Mouse (Mus musculus): ENCODE results near the gene Cables2.

Gene Cables2

DNA sequence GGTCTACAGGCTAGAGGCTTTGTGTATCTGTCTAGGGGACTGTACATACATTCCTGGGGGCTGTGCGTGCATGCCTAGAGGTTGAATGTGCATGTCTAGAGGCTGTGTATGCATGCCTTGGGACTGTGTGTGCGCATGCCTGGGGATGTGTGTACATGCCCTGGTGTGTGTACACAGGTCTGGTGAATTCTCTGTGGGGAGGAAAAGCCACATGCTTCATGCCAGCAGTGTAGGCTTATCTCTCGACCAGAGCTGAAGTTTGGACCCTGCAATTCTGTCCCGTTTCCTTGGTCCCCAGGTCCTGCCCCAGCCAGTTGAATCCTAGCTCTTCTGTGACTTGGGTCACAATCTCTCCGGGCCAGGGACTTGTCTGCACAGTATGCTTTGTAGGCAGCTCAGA, 18.3 kb upstream of the Cables2 start:
- Histone ChIP-seq H3K4me3 (replicated peaks; ENCODE audit: low read length) (no peak overlapping the region), H3K4me1 (replicated peaks; ENCODE audit: low read depth, low read length) (peaks cover 65% of the 10 kb centered on the region), H3K36me3 (ENCODE audit: insufficient read depth, low read length) (no peaks in the 10 kb centered on the region), H3K27me3 (ENCODE audit: insufficient read depth, low read length) (0 out of 2 replicates have a peak, but pooled peaks cover 1% of the 10 kb centered on the region), H3K9me3 (ENCODE audit: low read length) (no peaks in the 10 kb centered on the region)
- TF ChIP-seq CTCF (conservative IDR thresholded peaks at IDR 0.05; ENCODE audit: low read length): no peak
- no peak for TF ChIP-seq NANOG (IDR thresholded peaks at IDR 0.05; ENCODE audit: borderline replicate concordance, low read length)
- TF ChIP-seq POU5F1 (IDR thresholded peaks at IDR 0.05; ENCODE audit: borderline replicate concordance, low read length): no peak

DNA sequence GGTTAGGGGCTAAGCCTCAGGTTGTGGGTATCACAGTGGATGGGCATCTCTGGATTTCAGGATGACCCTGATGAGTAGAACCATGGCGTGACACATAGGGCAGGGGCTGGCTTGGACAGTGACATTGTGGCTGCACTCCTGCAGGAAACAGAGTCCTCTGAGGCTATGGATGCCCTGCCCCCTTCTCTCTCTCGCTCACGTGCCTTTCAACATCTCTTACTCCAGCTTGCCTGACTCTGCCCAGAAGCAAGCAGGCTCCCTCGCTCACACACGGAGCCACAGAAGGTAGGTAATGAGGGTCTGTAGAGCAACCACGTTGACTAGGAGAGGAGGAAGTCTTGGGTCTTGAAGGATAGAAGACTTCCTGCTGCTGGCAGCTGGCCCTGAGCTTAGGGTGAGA, 17.2 kb upstream of the Cables2 start:
- peaks cover 12% of the 10 kb centered on the region; the same call in 1 of the 2 replicates for H3K27me3 ChIP-seq (ENCODE audit: insufficient read depth, low read length)
- no peaks in the 10 kb centered on the region for H3K9me3 ChIP-seq (ENCODE audit: low read length)
- H3K4me3 ChIP-seq (replicated peaks; ENCODE audit: low read length): no peak overlapping the region
- TF ChIP-seq POU5F1 (IDR thresholded peaks at IDR 0.05; ENCODE audit: borderline replicate concordance, low read length): no peak
- TF ChIP-seq CTCF (conservative IDR thresholded peaks at IDR 0.05; ENCODE audit: low read length): no peak
- no peak for TF ChIP-seq NANOG (IDR thresholded peaks at IDR 0.05; ENCODE audit: borderline replicate concordance, low read length)
- H3K36me3 ChIP-seq (ENCODE audit: insufficient read depth, low read length): no peaks in the 10 kb centered on the region
- peaks cover 65% of the 10 kb centered on the region for H3K4me1 ChIP-seq (replicated peaks; ENCODE audit: low read depth, low read length)

DNA sequence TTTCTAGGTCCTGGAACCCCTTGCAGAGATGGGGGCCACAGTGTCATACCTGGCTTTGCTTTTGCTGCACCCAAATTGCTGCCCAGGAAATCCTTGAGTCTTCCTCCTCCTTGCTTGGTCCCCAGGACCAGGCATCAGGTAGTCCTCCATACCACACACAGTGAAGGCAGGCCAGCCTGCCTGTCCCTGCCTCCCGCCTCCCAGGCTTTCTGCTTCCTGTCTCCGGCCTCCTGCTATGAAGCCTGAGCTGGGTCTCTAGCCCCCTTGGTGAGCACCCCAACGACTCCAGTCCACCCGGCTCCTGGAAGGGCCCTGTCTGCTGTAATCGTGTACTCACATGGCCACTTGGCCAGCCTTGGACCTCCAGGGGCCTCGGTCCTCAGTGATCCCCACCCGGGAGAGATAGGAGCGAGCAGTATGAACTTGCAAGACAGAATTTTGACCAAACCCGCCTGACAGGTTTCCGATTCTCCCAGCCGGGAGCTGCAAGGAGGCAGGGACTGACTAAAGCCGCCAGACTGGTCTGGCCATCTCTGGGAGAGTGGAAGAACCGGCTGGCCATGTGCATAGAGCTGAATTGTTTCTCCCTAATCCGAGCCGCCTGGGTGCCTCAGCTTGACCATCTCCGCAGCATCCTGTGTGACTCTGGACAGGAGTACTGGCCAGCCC, 16.3 kb upstream of the Cables2 start, which contains the start of gene Rbbp8nl:
Gene Rbbp8nl (minus strand): TSS at position 440 of the 669 bp plus-strand sequence.
- H3K9me3 ChIP-seq (ENCODE audit: low read length): no peaks in the 10 kb centered on the region
- H3K4me3 ChIP-seq (replicated peaks; ENCODE audit: low read length): peak within 1 kb of the TSS; percentile 62
- H3K4me1 ChIP-seq (replicated peaks; ENCODE audit: low read depth, low read length): peaks cover 63% of the 10 kb centered on the region
- H3K36me3 ChIP-seq (ENCODE audit: insufficient read depth, low read length): no peaks in the 10 kb centered on the region
- peaks cover 13% of the 10 kb centered on the region; the same call in 1 of the 2 replicates for H3K27me3 ChIP-seq (ENCODE audit: insufficient read depth, low read length)
- TF ChIP-seq CTCF (conservative IDR thresholded peaks at IDR 0.05; ENCODE audit: low read length): no peak
- TF ChIP-seq POU5F1 (IDR thresholded peaks at IDR 0.05; ENCODE audit: borderline replicate concordance, low read length): no peak
- no peak for TF ChIP-seq NANOG (IDR thresholded peaks at IDR 0.05; ENCODE audit: borderline replicate concordance, low read length)

DNA sequence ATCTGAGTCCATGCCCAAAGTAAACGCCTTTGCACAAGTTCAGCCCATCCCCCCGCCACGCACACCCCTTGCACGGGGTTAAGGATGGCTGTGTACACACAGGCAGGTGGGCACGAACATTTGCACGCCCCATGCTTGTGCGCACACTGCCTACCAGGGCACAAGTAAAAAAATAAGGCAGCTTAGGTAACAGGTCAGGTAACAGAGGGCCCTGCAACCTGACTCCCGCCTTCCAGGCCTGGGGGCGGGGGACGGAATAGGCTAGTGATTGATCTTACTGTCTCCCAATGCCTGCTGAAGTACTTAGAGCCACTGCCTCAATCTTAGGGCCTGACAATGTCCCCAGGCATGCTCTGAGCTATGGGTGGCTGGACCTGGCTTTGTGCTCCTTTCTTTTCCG, 15.7 kb upstream of the Cables2 start:
- Histone ChIP-seq H3K27me3 (ENCODE audit: insufficient read depth, low read length) (peaks cover 16% of the 10 kb centered on the region; the same call in 1 of the 2 replicates), H3K36me3 (ENCODE audit: insufficient read depth, low read length) (no peaks in the 10 kb centered on the region), H3K4me1 (replicated peaks; ENCODE audit: low read depth, low read length) (peaks cover 57% of the 10 kb centered on the region), H3K9me3 (ENCODE audit: low read length) (no peaks in the 10 kb centered on the region), H3K4me3 (replicated peaks; ENCODE audit: low read length) (peak overlapping the region; percentile 62)
- TF ChIP-seq POU5F1 (IDR thresholded peaks at IDR 0.05; ENCODE audit: borderline replicate concordance, low read length): no peak
- TF ChIP-seq NANOG (IDR thresholded peaks at IDR 0.05; ENCODE audit: borderline replicate concordance, low read length): peak; percentile 12; the same call in 1 of the 2 replicates

DNA sequence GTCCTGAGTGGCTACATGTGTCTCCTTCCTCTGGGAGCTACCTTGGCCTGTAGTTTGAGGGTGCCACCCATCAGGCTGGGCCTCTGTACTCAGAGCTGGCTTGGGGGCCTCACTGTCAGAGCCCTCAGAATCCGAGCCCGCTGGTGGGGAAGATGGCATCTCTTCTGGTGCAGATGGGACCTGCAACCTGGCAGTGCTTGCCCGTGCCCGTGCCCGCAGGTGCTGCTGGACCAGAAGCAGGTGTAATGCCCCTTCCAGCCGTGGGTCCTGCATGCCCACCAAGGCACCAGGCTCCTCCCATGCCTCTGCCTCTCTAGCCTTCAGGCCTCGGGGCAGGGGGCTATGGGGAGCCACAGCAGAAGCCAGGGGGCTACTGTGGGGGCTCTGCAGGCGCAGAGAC, 6.0 kb upstream of the Cables2 start:
- H3K4me3 ChIP-seq (replicated peaks; ENCODE audit: low read length): no peak overlapping the region
- H3K36me3 ChIP-seq (ENCODE audit: insufficient read depth, low read length): no peaks in the 10 kb centered on the region
- peaks cover 20% of the 10 kb centered on the region for H3K27me3 ChIP-seq (ENCODE audit: insufficient read depth, low read length)
- peaks cover 66% of the 10 kb centered on the region for H3K4me1 ChIP-seq (replicated peaks; ENCODE audit: low read depth, low read length)
- no peaks in the 10 kb centered on the region for H3K9me3 ChIP-seq (ENCODE audit: low read length)
- TF ChIP-seq POU5F1 (IDR thresholded peaks at IDR 0.05; ENCODE audit: borderline replicate concordance, low read length) (no peak), CTCF (conservative IDR thresholded peaks at IDR 0.05; ENCODE audit: low read length) (no peak), NANOG (IDR thresholded peaks at IDR 0.05; ENCODE audit: borderline replicate concordance, low read length) (no peak)

DNA sequence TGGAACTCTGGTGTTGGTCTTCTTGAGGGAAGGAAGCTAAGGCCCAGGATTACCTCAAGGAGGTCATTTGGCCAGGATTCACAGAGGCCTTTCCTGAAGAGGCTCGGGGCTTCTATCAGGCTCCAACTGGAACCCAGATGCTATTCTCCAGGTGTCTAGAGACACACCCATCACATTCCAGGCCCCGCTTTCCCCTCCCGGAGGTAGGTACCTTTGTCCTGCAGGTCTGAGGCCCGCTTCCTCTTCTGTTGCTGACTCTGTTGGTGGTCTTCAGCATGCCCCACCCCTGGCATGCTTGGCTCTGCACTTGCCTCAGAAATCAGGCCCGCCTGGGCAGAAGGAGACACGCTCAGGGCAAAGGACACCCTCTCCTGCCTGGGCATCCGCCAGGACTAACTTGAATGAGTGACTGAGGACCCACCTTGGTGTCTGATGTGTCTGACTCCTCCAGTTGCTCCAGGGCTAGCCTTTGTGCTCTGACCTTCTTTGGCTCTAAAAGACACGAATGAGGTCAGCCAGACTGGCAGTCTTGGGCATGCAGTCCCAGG, 4.6 kb upstream of the Cables2 start:
- Histone ChIP-seq H3K36me3 (ENCODE audit: insufficient read depth, low read length) (no peaks in the 10 kb centered on the region), H3K4me1 (replicated peaks; ENCODE audit: low read depth, low read length) (peaks cover 66% of the 10 kb centered on the region), H3K27me3 (ENCODE audit: insufficient read depth, low read length) (peaks cover 24% of the 10 kb centered on the region), H3K9me3 (ENCODE audit: low read length) (no peaks in the 10 kb centered on the region), H3K4me3 (replicated peaks; ENCODE audit: low read length) (no peak overlapping the region; the same call in 1 of the 2 replicates)
- TF ChIP-seq CTCF (conservative IDR thresholded peaks at IDR 0.05; ENCODE audit: low read length): no peak

DNA sequence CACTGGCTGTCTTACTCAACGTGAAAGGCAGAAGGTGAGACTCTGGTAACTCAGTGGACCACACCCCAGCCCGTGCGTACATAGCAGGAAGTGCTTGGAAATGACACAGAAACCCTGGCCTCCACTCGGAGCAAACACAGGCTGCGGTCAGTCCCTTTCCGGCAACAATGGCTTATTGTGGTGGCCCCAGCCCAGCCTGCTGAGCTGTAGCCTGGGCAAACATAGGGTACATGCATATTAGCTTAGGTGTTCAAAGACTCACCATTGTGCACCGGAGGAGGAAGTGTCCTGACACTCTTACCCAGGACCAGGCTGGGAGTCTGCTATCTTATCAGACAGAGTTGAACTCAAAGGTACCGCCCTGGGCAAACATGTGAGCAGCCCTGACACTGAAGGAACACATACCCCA, 3.6 kb upstream of the Cables2 start:
- peaks cover 68% of the 10 kb centered on the region for H3K4me1 ChIP-seq (replicated peaks; ENCODE audit: low read depth, low read length)
- H3K27me3 ChIP-seq (ENCODE audit: insufficient read depth, low read length): peaks cover 32% of the 10 kb centered on the region
- no peaks in the 10 kb centered on the region for H3K9me3 ChIP-seq (ENCODE audit: low read length)
- H3K36me3 ChIP-seq (ENCODE audit: insufficient read depth, low read length): no peaks in the 10 kb centered on the region
- no peak for TF ChIP-seq CTCF (conservative IDR thresholded peaks at IDR 0.05; ENCODE audit: low read length)
- no peak for TF ChIP-seq NANOG (IDR thresholded peaks at IDR 0.05; ENCODE audit: borderline replicate concordance, low read length)
- no peak for TF ChIP-seq POU5F1 (IDR thresholded peaks at IDR 0.05; ENCODE audit: borderline replicate concordance, low read length)
- peak overlapping the region; percentile 43 for H3K4me3 ChIP-seq (replicated peaks; ENCODE audit: low read length)

DNA sequence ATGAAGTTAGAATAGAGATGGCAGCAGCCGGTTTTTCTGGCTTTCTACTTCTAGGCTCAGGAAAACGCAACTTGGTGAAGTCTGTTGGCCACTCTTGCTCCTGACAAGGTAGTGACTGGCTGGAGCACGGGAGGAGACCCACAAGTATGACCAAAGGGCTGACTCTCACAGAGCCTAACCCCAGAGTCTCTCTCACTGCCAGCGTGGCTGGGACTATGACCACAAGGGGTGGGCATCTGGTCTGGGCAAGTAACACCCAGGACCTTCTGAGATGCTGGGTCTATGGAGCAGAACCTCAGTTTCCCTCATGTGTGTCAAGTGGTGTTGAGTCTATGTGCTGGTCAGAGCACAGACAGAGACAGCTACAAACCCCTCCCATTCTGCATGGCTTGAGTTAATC, 3.1 kb upstream of the Cables2 start:
- Histone ChIP-seq H3K4me3 (replicated peaks; ENCODE audit: low read length) (peak overlapping the region; percentile 43), H3K9me3 (ENCODE audit: low read length) (no peaks in the 10 kb centered on the region), H3K36me3 (ENCODE audit: insufficient read depth, low read length) (peaks cover 4% of the 10 kb centered on the region), H3K4me1 (replicated peaks; ENCODE audit: low read depth, low read length) (peaks cover 66% of the 10 kb centered on the region), H3K27me3 (ENCODE audit: insufficient read depth, low read length) (peaks cover 34% of the 10 kb centered on the region)
- TF ChIP-seq CTCF (conservative IDR thresholded peaks at IDR 0.05; ENCODE audit: low read length) (no peak), NANOG (IDR thresholded peaks at IDR 0.05; ENCODE audit: borderline replicate concordance, low read length) (no peak), POU5F1 (IDR thresholded peaks at IDR 0.05; ENCODE audit: borderline replicate concordance, low read length) (no peak)

Data from E14TG2a.4 (cell line).